Comparison of ENCODE assay signal across 25 mouse cellular contexts in genomic region chr13:103270856-103271391, GRCm38 (mm10).
DNase-seq lines count a peak whose midpoint lies in the region; ATAC-seq and TF ChIP-seq lines count a peak whose summit lies in the region.
"Had no signal": no experiment of that assay in that cellular context is flagged by ENCODE, and none has a peak within 500 bp of the region (broad histone marks: within the 10 kb centered on the region; RNA-seq: fewer than 3 reads in every experiment).

No protein-coding gene starts in this region.

- TF ChIP-seq EP300 in heart, postnatal 0 days (IDR thresholded peaks at IDR 0.05; ENCODE audit: low read depth): no peak

- no peak for TF ChIP-seq CTCF in heart, postnatal 0 days (IDR thresholded peaks at IDR 0.05; ENCODE audit: low read depth)

- H3K4me2 ChIP-seq in heart, postnatal 0 days (ENCODE audit: low read depth, low read length): peak overlapping the region; percentile 23; the same call in 1 of the 2 replicates
- no peak overlapping the region for H3K4me2 ChIP-seq in liver, embryonic 12.5 days
- H3K4me2 ChIP-seq: intestine, embryonic 15.5 days; midbrain, embryonic 12.5 days had no signal

- intact Hi-C loops in left cerebral cortex, postnatal 4 days (cut with DNase I): no loop called here

- H3K9me3 ChIP-seq in heart, embryonic 10.5 days: no peaks in the 10 kb centered on the region
- H3K9me3 ChIP-seq in heart, postnatal 0 days (replicated peaks; ENCODE audit: control insufficient read depth, low read length): no peaks in the 10 kb centered on the region
- H3K9me3 ChIP-seq in liver, embryonic 12.5 days (replicated peaks): no peaks in the 10 kb centered on the region
- H3K9me3 ChIP-seq: forebrain, embryonic 10.5 days; hindbrain, embryonic 10.5 days; intestine, embryonic 15.5 days; midbrain, embryonic 12.5 days had no signal

- no peak overlapping the region for H3K9ac ChIP-seq in heart, postnatal 0 days (replicated peaks; ENCODE audit: low read depth, low read length)
- H3K9ac ChIP-seq in liver, embryonic 12.5 days: no peak overlapping the region
- H3K9ac ChIP-seq: intestine, embryonic 15.5 days; liver, postnatal 0 days; midbrain, embryonic 12.5 days had no signal

- ATAC-seq in heart, postnatal 0 days (ENCODE audit: insufficient read depth, low read depth): peak; percentile 55
- no peak for ATAC-seq in liver, embryonic 12.5 days
- ATAC-seq: activated CD4-positive, CD25-positive, alpha-beta regulatory T cell, adult 4 months; forebrain, embryonic 16.5 days; hindbrain, embryonic 16.5 days; intestine, embryonic 15.5 days; liver, postnatal 0 days; lung, postnatal 0 days had no signal

- H3K27ac ChIP-seq in heart, embryonic 10.5 days: peak overlapping the region; percentile 42; the same call in 1 of the 2 replicates
- H3K27ac ChIP-seq in heart, postnatal 0 days (ENCODE audit: low read depth): 0 out of 2 replicates have a peak overlapping the region, but pooled peaks have one; percentile 34
- no peak overlapping the region for H3K27ac ChIP-seq in liver, embryonic 12.5 days
- H3K27ac ChIP-seq: forebrain, embryonic 10.5 days; hindbrain, embryonic 10.5 days; intestine, embryonic 15.5 days; midbrain, embryonic 12.5 days; stomach, postnatal 0 days had no signal

- no peaks in the 10 kb centered on the region for H3K36me3 ChIP-seq in heart, embryonic 10.5 days
- H3K36me3 ChIP-seq in heart, postnatal 0 days (replicated peaks; ENCODE audit: control insufficient read depth, insufficient read depth, low read length): no peaks in the 10 kb centered on the region
- H3K36me3 ChIP-seq in liver, embryonic 12.5 days: no peaks in the 10 kb centered on the region
- H3K36me3 ChIP-seq: forebrain, embryonic 10.5 days; hindbrain, embryonic 10.5 days; intestine, embryonic 15.5 days; midbrain, embryonic 12.5 days had no signal

- no peaks in the 10 kb centered on the region for H3K27me3 ChIP-seq in heart, embryonic 10.5 days (ENCODE audit: insufficient read depth, poor library complexity, severe bottlenecking)
- H3K27me3 ChIP-seq in heart, postnatal 0 days (ENCODE audit: control insufficient read depth, insufficient read depth, low read length): no peaks in the 10 kb centered on the region
- no peaks in the 10 kb centered on the region for H3K27me3 ChIP-seq in liver, embryonic 12.5 days (replicated peaks)
- H3K27me3 ChIP-seq: intestine, embryonic 15.5 days; midbrain, embryonic 12.5 days had no signal

- peak overlapping the region; percentile 24; the same call in 1 of the 2 replicates for H3K4me3 ChIP-seq in heart, embryonic 10.5 days
- no peak overlapping the region for H3K4me3 ChIP-seq in heart, postnatal 0 days (ENCODE audit: low read depth, low read length)
- H3K4me3 ChIP-seq in liver, embryonic 12.5 days: no peak overlapping the region
- H3K4me3 ChIP-seq: forebrain, embryonic 10.5 days; hindbrain, embryonic 10.5 days; intestine, embryonic 15.5 days; midbrain, embryonic 12.5 days had no signal

- H3K4me1 ChIP-seq in heart, embryonic 10.5 days: peaks cover 8% of the 10 kb centered on the region
- peaks cover 10% of the 10 kb centered on the region for H3K4me1 ChIP-seq in heart, postnatal 0 days (ENCODE audit: control insufficient read depth, insufficient read depth)
- H3K4me1 ChIP-seq in liver, embryonic 12.5 days: no peaks in the 10 kb centered on the region
- H3K4me1 ChIP-seq: intestine, embryonic 15.5 days; midbrain, embryonic 12.5 days had no signal

- 30% methylated on average over 9 of the region's 9 CpGs for WGBS in heart, embryonic 10.5 days
- WGBS in heart, postnatal 0 days: 19% methylated on average over 9 of the region's 9 CpGs
- 68% methylated on average over 9 of the region's 9 CpGs for WGBS in liver, embryonic 12.5 days (ENCODE audit: insufficient replicate concordance)

- peak; percentile 41 to 66 for DNase-seq in heart, adult 18-20 months
- DNase-seq in heart, postnatal 4 days: no peak
- DNase-seq in 3T3-L1 (ENCODE audit: low read depth, low spot score): peak; percentile 10
- DNase-seq in heart, embryonic 10.5 days (ENCODE audit: low spot score): no peak
- DNase-seq in heart, postnatal 0 days (ENCODE audit: low spot score): no peak
- no peak for DNase-seq in left cerebral cortex, postnatal 4 days
- DNase-seq in frontal cortex, postnatal 14 days (ENCODE audit: low spot score in 2 of 2): no peak
- DNase-seq: cerebellum, adult 11-12 months; cerebellum, postnatal 14 days; gastrocnemius, postnatal 36 days; kidney, adult 8-10 months; kidney, postnatal 10 days; liver, postnatal 0 days; right cerebral cortex, postnatal 14 days; thymus, postnatal 25 days had no signal

Comparison
In these comparisons a context has a peak if more than half of its experiments do, and no peak if none do; other contexts are left out.
1. DNase-seq: peak in heart, adult 18-20 months (2 of 2) and 3T3-L1 (single experiment); none in heart, postnatal 4 days (single experiment), heart, embryonic 10.5 days (single experiment), heart, postnatal 0 days (single experiment), left cerebral cortex, postnatal 4 days (single experiment) and frontal cortex, postnatal 14 days (0 of 2).